Mouse (Mus musculus) embryonic facial prominence, embryonic 11.5 days (tissue): Measurements from ENCODE around the gene Ptprf. TPM values are rescaled to one million over a fixed set of nuclear protein-coding genes. Genes with fewer than 3 reads are reported as not detected.

Experiments used
- ATAC-seq: fragments of 200-750 bp; cut with Nextera tagmentation; replicated peaks from 2 replicates; pipeline ENCODE4 v1.8.0; 2017; ENCODE audit warnings: low read depth; ENCODE audit not compliant: insufficient number of reproducible peaks, low FRiP score, low TSS enrichment
- DNase-seq: peaks from one replicate; pipeline ENCODE4 v3.0.0-alpha.2; 2015; ENCODE audit warnings: low spot score
- H3K27ac ChIP-seq: fragments of 300-500 bp; sonication (generic); replicated peaks from 2 replicates; pipeline ENCODE4 v1.5.1; 2014; ENCODE audit warnings: mild to moderate bottlenecking, low read depth, low read length, control low read depth
- H3K27me3 ChIP-seq: fragments of 300-500 bp; sonication (generic); 2 replicates; pipeline ENCODE4 v1.6.1; 2014; ENCODE audit warnings: mild to moderate bottlenecking, low read length, moderate library complexity, mixed read lengths; ENCODE audit not compliant: control insufficient read depth, insufficient read depth
- H3K36me3 ChIP-seq: fragments of 300-500 bp; sonication (generic); replicated peaks from 2 replicates; pipeline ENCODE4 v1.6.1; 2014; ENCODE audit warnings: low read depth, mild to moderate bottlenecking, low read length, moderate library complexity, mixed read lengths; ENCODE audit not compliant: control insufficient read depth, insufficient read depth
- H3K4me1 ChIP-seq: fragments of 300-500 bp; sonication (generic); 2 replicates; pipeline ENCODE4 v1.6.1; 2014; ENCODE audit warnings: low read length, mixed read lengths; ENCODE audit not compliant: control insufficient read depth, insufficient read depth
- H3K4me2 ChIP-seq: fragments of 300-500 bp; sonication (generic); 2 replicates; pipeline ENCODE4 v1.6.1; 2014; ENCODE audit warnings: low read depth, mild to moderate bottlenecking, control low read depth, low read length, moderate library complexity
- H3K4me3 ChIP-seq: fragments of 300-500 bp; sonication (generic); 2 replicates; pipeline ENCODE4 v1.5.1; 2014; ENCODE audit warnings: low read depth, low read length, control low read depth
- H3K9ac ChIP-seq: fragments of 300-500 bp; sonication (generic); replicated peaks from 2 replicates; pipeline ENCODE4 v1.6.1; 2014; ENCODE audit warnings: mild to moderate bottlenecking, control low read depth, low read length
- H3K9me3 ChIP-seq: fragments of 300-500 bp; sonication (generic); replicated peaks from 2 replicates; pipeline ENCODE4 v1.6.1; 2016; ENCODE audit warnings: mild to moderate bottlenecking, low read length, inconsistent platforms, mixed read lengths; ENCODE audit not compliant: control insufficient read depth
- WGBS: fragments of 180-500 bp; shearing (Covaris S2); extraction: QIAGEN DNeasy Blood & Tissue Kit; methylation state at CpG from one replicate; pipeline ENCODE4 v1.1.7; 2014; 5-methylcytosine and 5-hydroxymethylcytosine counted together
- polyA plus RNA-seq: library from polyadenylated mRNA; unstranded; fragments of >200 nt; fragmentation: Nextera tagmentation; extraction: Ambion mirVana; gene quantifications from 2 replicates; pipeline ENCODE4 v1.2.1, GENCODE M21; 2014

Ptprf gene
- polyA plus RNA-seq, 1 experiment from 2014 or later: 46.3 TPM

- H3K4me2 ChIP-seq: no peak overlapping the region
- DNase-seq: peak; percentile 66
- peak overlapping the region; percentile 60 for H3K27ac ChIP-seq
- WGBS: 36% methylated on average over 5 of the region's 5 CpGs
- peaks cover 5% of the 10 kb centered on the region for H3K36me3 ChIP-seq
- no peak overlapping the region for H3K4me3 ChIP-seq
- peaks cover 17% of the 10 kb centered on the region for H3K4me1 ChIP-seq
- H3K27me3 ChIP-seq: no peaks in the 10 kb centered on the region
- 0 out of 2 replicates have a peak, but pooled peaks have one; percentile 4 for ATAC-seq
- H3K9ac ChIP-seq: no peak overlapping the region
- H3K9me3 ChIP-seq: no peaks in the 10 kb centered on the region
These were observed 18.9 kb downstream of the Ptprf start for GRCm38 (mm10) chr4:118272258-118272657.

- no peak for DNase-seq
- 67% methylated on average over 9 of the region's 9 CpGs for WGBS
- H3K4me2 ChIP-seq: no peak overlapping the region
- H3K36me3 ChIP-seq: peaks cover 5% of the 10 kb centered on the region
- H3K4me3 ChIP-seq: no peak overlapping the region
- peak overlapping the region; percentile 60 for H3K27ac ChIP-seq
- H3K9ac ChIP-seq: no peak overlapping the region
- H3K9me3 ChIP-seq: no peaks in the 10 kb centered on the region
- H3K4me1 ChIP-seq: peaks cover 12% of the 10 kb centered on the region
- H3K27me3 ChIP-seq: no peaks in the 10 kb centered on the region
- ATAC-seq: no peak
These were observed 19.6 kb downstream of the Ptprf start for GRCm38 (mm10) chr4:118271556-118272074.

- no peak overlapping the region for H3K27ac ChIP-seq
- 97% methylated on average over 3 of the region's 3 CpGs for WGBS
- no peak overlapping the region for H3K9ac ChIP-seq
- DNase-seq (no peak), ATAC-seq (no peak)
- H3K4me3 ChIP-seq: no peak overlapping the region
- no peak overlapping the region for H3K4me2 ChIP-seq
- peaks cover 5% of the 10 kb centered on the region for H3K36me3 ChIP-seq
- H3K9me3 ChIP-seq: no peaks in the 10 kb centered on the region
- H3K4me1 ChIP-seq: peaks cover 3% of the 10 kb centered on the region
- no peaks in the 10 kb centered on the region for H3K27me3 ChIP-seq
These were observed 20.5 kb downstream of the Ptprf start for GRCm38 (mm10) chr4:118270706-118271105.

- no peak overlapping the region for H3K27ac ChIP-seq
- ATAC-seq (no peak), DNase-seq (no peak)
- peaks cover 5% of the 10 kb centered on the region; the same call in 1 of the 2 replicates for H3K36me3 ChIP-seq
- no peak overlapping the region for H3K9ac ChIP-seq
- H3K4me1 ChIP-seq: no peaks in the 10 kb centered on the region; the same call in none of the 2 replicates
- no peak overlapping the region for H3K4me2 ChIP-seq
- 52% methylated on average over 6 of the region's 6 CpGs for WGBS
- H3K27me3 ChIP-seq: no peaks in the 10 kb centered on the region
- no peak overlapping the region for H3K4me3 ChIP-seq
- no peaks in the 10 kb centered on the region for H3K9me3 ChIP-seq
These were observed 21.2 kb downstream of the Ptprf start for GRCm38 (mm10) chr4:118269999-118270398.

GRCm38 (mm10) chr4:118268429-118269212 is 22.6 kb downstream of the Ptprf start:
- Histone ChIP-seq H3K9me3 (no peaks in the 10 kb centered on the region), H3K36me3 (peaks cover 5% of the 10 kb centered on the region; the same call in 1 of the 2 replicates), H3K27ac (no peak overlapping the region), H3K4me3 (no peak overlapping the region), H3K4me2 (no peak overlapping the region), H3K4me1 (no peaks in the 10 kb centered on the region; the same call in none of the 2 replicates), H3K27me3 (no peaks in the 10 kb centered on the region), H3K9ac (no peak overlapping the region)
- no peak for ATAC-seq
- 77% methylated on average over 14 of the region's 14 CpGs for WGBS
- DNase-seq: no peak

GRCm38 (mm10) chr4:118265557-118265956 is 25.6 kb downstream of the Ptprf start:
- H3K27me3 ChIP-seq: no peaks in the 10 kb centered on the region
- H3K4me3 ChIP-seq: no peak overlapping the region
- H3K9ac ChIP-seq: peak overlapping the region; percentile 34; the same call in 1 of the 2 replicates
- H3K4me1 ChIP-seq: peaks cover 6% of the 10 kb centered on the region
- H3K4me2 ChIP-seq: no peak overlapping the region
- WGBS: 33% methylated on average over 15 of the region's 15 CpGs
- no peaks in the 10 kb centered on the region for H3K9me3 ChIP-seq
- DNase-seq (peak; percentile 63), ATAC-seq (no peak; the same call in 1 of the 2 replicates)
- peaks cover 2% of the 10 kb centered on the region; the same call in 1 of the 2 replicates for H3K36me3 ChIP-seq
- H3K27ac ChIP-seq: peak overlapping the region; percentile 52

- no peaks in the 10 kb centered on the region for H3K27me3 ChIP-seq
- H3K4me1 ChIP-seq: peaks cover 6% of the 10 kb centered on the region
- ATAC-seq (peak; percentile 38), DNase-seq (peak; percentile 63)
- H3K9ac ChIP-seq: no peak overlapping the region
- 38% methylated on average over 13 of the region's 13 CpGs for WGBS
- H3K9me3 ChIP-seq: no peaks in the 10 kb centered on the region
- H3K4me3 ChIP-seq: no peak overlapping the region
- no peaks in the 10 kb centered on the region; the same call in 1 of the 2 replicates for H3K36me3 ChIP-seq
- H3K27ac ChIP-seq: peak overlapping the region; percentile 25
- peak overlapping the region; percentile 21 for H3K4me2 ChIP-seq
These were observed 29.3 kb downstream of the Ptprf start for GRCm38 (mm10) chr4:118261771-118262473.
